Mouse (Mus musculus) CH12F3 (cell line): Measurements from ENCODE around the gene Rbks.

Experiments
- in situ Hi-C: fragments of 300-500 bp; cut with MboI; formaldehyde crosslinking; loops from 2 replicates; pipeline ENCODE4 v1.14.3; 2020; ENCODE audit warnings: low sequenced_read_pairs

Rbks gene

DNA sequence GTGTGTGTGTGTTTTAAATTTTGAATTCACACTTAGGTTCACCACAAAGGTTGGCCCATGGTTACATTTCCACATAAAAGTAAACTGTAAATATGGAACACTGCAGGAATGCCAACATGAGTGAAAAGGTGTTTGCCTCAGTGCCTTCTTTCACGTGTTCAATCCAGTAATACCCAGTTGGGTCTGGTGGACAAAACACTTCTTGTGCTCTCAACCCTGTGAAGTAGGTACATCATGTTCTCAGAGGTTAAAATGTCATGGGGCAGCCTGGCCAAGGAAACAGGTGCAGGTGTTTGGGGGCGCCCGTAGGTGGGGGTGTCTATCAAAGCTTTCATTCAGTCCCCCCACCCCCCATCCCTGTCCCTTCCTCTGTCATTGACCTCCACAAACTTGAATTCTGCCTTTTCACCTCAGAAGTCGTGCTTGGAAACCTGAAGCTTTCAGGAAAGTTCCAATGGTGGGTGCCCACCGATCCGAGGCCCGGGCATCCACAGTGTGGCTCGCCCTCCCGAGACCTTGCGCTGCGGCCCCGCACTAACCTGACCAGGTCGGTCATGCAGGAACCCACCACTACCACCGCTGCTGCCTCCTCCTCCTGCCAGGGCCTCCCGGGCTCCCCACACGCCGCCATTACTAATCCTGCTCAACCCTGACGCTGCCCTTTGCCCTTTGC is at the start of gene Rbks:
Rbks (minus strand) TSS at position 657 of the 673 bp plus-strand sequence.
- in situ Hi-C loops: no loop called here

- in situ Hi-C loops: no loop called here
Measured at GRCm38 (mm10) chr5:31742521-31743031, 45.1 kb upstream of the Rbks start.

DNA sequence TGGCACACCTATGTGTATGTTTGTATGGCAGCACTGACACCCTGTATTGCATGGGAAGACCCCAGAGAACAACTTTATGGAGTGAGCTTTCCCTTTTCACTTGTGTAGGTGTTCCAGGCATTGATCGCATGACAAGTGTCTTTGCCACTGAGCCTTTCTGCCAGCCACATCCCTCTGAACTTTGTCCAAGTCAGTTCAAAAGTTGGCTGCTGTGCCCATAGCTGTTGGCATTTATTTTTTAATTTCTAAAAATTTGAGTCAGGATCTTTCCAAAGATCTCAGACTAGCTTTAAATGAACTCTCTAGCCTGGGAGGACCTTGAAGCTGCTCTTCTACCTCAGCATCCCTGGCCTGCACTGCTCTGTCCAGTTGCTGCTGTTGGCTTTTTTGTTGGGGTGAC is 44.5 kb upstream of the Rbks start:
- in situ Hi-C loops: no loop called here

- in situ Hi-C loops: no loop called here
Measured at GRCm38 (mm10) chr5:31732644-31733338, 35.4 kb upstream of the Rbks start.

DNA sequence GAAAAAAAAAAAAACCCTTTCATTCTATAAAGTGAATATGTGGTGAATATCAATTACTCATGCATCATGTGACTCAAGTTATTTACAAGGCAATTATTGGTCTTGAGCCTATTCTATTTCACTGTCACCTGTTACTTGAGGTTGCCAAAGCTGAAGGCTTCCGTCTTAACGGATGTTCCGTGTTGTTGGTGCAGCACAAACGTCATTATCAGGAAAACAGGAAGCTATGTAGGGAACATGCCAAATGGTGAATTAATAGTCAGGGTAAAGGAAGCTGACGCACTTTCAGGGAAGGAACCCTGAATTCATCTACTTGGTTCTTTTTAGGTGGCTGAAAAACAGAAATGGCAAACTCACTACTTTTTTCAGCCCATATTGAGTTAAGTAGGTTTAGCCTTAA is 30.0 kb upstream of the Rbks start:
- in situ Hi-C loops: no loop called here

DNA sequence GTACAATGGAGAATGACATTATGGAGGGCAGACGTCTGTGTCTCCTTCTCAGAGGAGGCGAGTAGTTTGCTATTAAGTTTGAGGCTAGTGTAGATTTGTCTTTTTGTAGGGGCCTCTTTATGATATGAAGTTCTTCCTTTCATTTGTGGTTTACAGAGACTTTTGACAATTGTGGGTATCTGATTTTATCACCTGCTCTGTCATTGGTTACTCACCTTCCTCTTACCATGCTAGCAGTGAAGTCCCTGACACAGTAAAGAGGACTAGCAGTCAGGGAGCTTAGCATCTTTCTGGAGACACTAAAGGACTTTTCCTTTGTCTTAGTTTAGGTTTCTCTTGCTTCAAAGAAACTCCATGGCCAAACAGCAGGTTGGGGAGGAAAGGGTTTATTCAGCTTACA is 28.5 kb upstream of the Rbks start:
- in situ Hi-C loops: no loop called here

- in situ Hi-C loops: loop anchor here (25.0 kb wide), 1 partner anchor 413 kb away; the partner anchor contains the start of gene Fosl2
Measured at GRCm38 (mm10) chr5:31724519-31724918, 27.1 kb upstream of the Rbks start.

DNA sequence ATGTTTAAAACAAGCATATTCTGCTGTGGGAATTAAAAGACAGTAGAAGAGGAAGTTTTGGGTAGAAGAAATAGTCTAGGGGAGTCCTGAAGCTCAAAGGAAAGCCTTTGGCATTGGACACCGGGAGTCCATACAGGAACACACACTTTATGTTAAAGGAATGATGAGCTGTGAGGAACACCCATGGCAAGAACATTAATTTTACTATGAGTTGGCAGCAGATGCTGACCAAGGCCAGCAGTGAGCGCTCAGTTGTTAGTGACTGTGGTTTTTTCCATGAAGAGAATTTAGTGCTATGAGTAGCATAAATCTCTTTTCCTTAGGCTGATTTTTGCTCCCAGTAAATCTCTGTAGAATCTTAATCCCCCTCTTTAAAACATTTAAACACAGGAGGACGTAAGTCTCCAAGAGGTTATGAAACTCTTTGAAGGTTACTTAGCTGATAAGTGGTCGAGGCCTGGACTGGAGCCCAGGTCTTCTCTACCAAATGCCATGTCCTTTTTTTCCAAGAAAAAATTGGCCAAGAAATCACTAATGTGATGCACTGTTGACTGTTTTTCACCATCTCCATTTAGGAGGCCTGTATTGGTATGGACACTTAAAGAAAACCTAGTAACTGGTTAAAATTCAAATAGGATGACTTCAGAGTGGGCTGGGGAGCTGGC is 18.2 kb upstream of the Rbks start:
- in situ Hi-C loops: loop anchor here (25.0 kb wide), 1 partner anchor 422 kb away; the partner anchor contains the start of gene Fosl2

DNA sequence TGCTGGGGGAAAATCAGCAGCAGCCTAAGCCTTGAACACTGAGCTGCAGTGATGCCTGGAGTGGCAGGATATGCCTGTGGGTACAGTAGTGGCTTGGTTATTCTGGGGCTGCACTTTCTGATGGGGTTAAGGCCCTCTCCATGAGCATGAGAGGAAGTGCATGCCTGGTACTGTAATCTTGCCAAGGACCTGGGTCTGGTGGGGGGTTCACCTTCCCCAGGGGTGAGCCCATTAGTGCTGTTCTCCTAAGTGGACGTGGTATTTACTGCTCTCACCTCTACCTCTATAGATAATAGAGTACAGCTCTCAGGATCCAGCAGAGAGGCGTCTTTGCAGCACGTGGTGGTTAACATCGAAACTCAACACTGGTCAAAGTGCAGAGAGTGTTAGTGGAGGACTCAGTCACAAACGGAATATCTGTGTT is 16.4 kb upstream of the Rbks start:
- in situ Hi-C loops: loop anchor here (25.0 kb wide), 1 partner anchor 423 kb away; the partner anchor contains the start of gene Fosl2

DNA sequence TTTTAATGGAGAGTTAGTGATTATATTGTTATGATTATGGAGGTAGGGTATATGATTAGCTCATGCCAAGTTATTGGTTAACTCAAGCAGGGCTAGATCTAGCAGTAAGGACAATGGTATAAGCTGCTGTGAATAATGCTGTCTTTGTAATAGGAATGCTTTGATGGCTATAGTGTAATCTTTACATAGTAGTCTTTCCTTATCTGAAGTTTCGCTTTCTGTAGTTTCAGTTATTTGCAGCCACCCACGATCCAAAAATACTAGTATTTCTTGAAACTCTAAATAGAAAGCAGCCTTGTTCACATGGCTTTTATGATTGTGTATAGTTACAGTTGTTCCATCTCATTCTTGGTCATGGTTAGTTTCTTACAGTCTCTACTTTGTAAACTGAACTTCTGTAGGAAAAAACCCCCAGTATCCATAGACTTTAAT is 15.9 kb upstream of the Rbks start:
- in situ Hi-C loops: loop anchor here (25.0 kb wide), 1 partner anchor 424 kb away; the partner anchor contains the start of gene Fosl2

GRCm38 (mm10) chr5:31709389-31709788 is 12.0 kb upstream of the Rbks start:
- in situ Hi-C loops: loop anchor here (25.0 kb wide), 1 partner anchor 428 kb away; the partner anchor contains the start of gene Fosl2

- in situ Hi-C loops: loop anchor here (25.0 kb wide), 1 partner anchor 430 kb away; the partner anchor contains the start of gene Fosl2
Measured at GRCm38 (mm10) chr5:31706826-31707225, 9.4 kb upstream of the Rbks start.

GRCm38 (mm10) chr5:31704971-31705370 is 7.5 kb upstream of the Rbks start:
- in situ Hi-C loops: loop anchor here (25.0 kb wide), 1 partner anchor 432 kb away; the partner anchor contains the start of gene Fosl2

- in situ Hi-C loops: no loop called here
Measured at GRCm38 (mm10) chr5:31699397-31699796, 2.0 kb upstream of the Rbks start.

DNA sequence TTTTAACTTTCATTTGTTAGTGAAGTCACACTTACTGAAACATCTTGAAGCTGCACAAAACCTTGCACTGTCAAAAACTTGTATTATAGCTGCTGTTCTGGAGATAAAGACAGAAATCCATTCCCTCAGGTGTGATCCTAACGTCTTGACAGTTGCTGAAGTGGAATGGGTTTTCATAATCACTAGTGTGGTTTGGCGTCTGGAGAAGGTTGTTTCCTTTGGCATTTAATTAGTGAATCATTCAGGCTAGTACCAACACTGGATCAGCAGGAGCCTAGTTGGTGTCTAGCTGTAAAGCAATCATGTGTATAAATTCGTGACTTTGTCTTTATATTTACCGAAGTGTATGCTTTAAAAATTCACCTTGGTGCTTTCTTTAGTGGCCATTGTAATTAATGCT is 1.5 kb upstream of the Rbks start:
- in situ Hi-C loops: no loop called here

GRCm38 (mm10) chr5:31698297-31698726 is 885 bp upstream of the Rbks start:
- in situ Hi-C loops: no loop called here

GRCm38 (mm10) chr5:31697644-31698296 is 343 bp upstream of the Rbks start, which contains the start of gene Babam2:
Babam2 (plus strand) TSS chr5:31697684.
- in situ Hi-C loops: no loop called here

GRCm38 (mm10) chr5:31693191-31693590 is 4.2 kb downstream of the Rbks start:
- in situ Hi-C loops: no loop called here

DNA sequence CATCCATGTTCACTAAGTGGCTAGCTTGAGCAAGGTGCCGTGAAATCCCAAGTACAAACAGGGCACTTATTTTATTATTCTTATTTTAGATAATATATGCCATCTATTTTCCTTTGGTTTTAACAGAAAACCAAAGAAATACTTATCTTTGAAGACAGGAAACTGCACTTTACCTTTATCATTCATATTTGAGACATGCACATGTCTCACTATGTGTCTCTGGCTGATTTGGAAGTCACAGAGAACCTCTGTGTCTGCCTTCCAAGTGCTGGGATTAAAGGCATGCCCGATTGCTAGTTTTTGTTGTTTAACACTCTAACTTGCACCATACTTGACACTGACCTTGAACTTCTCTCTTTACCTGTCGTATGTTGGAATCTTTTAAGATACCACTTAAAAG is 9.5 kb downstream of the Rbks start:
- in situ Hi-C loops: no loop called here

- in situ Hi-C loops: no loop called here
Measured at GRCm38 (mm10) chr5:31686040-31686439, 11.4 kb downstream of the Rbks start.
